Mouse (Mus musculus) small intestine, adult 2 months (tissue): ENCODE measurements around the gene Ank. TPM values are rescaled to one million over a fixed set of nuclear protein-coding genes. Genes with fewer than 3 reads are reported as not detected.

Source experiments
- H3K27ac ChIP-seq: fragments of 200-500 bp; 2 replicates; pipeline ENCODE4 v1.5.1; 2012; ENCODE audit warnings: low read depth, low read length, control low read depth, inconsistent platforms; ENCODE audit not compliant: insufficient read depth
- H3K27me3 ChIP-seq: fragments of 200-500 bp; 2 replicates; pipeline ENCODE4 v1.6.1; 2012; ENCODE audit warnings: mild to moderate bottlenecking, moderate library complexity, low read length, inconsistent platforms; ENCODE audit not compliant: control insufficient read depth, insufficient read depth
- H3K36me3 ChIP-seq: fragments of 200-500 bp; 2 replicates; pipeline ENCODE4 v1.6.1; 2012; ENCODE audit warnings: mild to moderate bottlenecking, low read length, control low read depth, inconsistent platforms; ENCODE audit not compliant: control insufficient read depth, insufficient read depth
- H3K4me1 ChIP-seq: fragments of 200-500 bp; 2 replicates; pipeline ENCODE4 v1.6.1; 2012; ENCODE audit warnings: low read length, inconsistent platforms, mixed read lengths; ENCODE audit not compliant: control insufficient read depth, insufficient read depth, insufficient read length
- H3K4me3 ChIP-seq: fragments of 200-500 bp; 2 replicates; pipeline ENCODE4 v1.5.1; 2012; ENCODE audit warnings: low read depth, mild to moderate bottlenecking, control low read depth, inconsistent platforms, low read length, moderate library complexity
- CTCF ChIP-seq: fragments of 200-500 bp; IDR thresholded peaks from 2 replicates; pipeline ENCODE4 v1.5.1; 2012; ENCODE audit warnings: low read depth, mild to moderate bottlenecking, control low read depth, inconsistent platforms, low read length, moderate library complexity, mixed read lengths; ENCODE audit not compliant: insufficient replicate concordance, insufficient read length; ENCODE audit errors: extremely low read depth
- POLR2A ChIP-seq: fragments of 200-500 bp; IDR thresholded peaks from 2 replicates; pipeline ENCODE4 v1.6.1; 2012; ENCODE audit warnings: low read depth, mild to moderate bottlenecking, control low read depth, inconsistent platforms, low read length, moderate library complexity
- WGBS: fragments of 180-500 bp; shearing (Covaris S2); methylation state at CpG from one replicate; pipeline ENCODE4 v1.1.7; 2018; 5-methylcytosine and 5-hydroxymethylcytosine counted together
- polyA plus RNA-seq: library from polyadenylated mRNA; depleted of rRNA; stranded (reverse); fragments of >200 nt; gene quantifications from 2 replicates; pipeline ENCODE4 v1.2.3, GENCODE M21; 2012

The Ank gene
- polyA plus RNA-seq, 1 experiment: 29.3 TPM

- H3K27ac ChIP-seq: no peak overlapping the region
- 46% methylated on average over 3 of the region's 3 CpGs for WGBS
These were observed 153.2 kb downstream of the Ank start for GRCm38 (mm10) chr15:27619683-27620082.

GRCm38 (mm10) chr15:27620475-27621185 lies 154.2 kb downstream of the Ank start:
- Histone ChIP-seq H3K27ac (no peak overlapping the region), H3K36me3 (peaks cover 35% of the 10 kb centered on the region), H3K27me3 (no peaks in the 10 kb centered on the region), H3K4me1 (peaks cover under 1% of the 10 kb centered on the region; the same call in 1 of the 2 replicates), H3K4me3 (no peak overlapping the region)
- no peak for TF ChIP-seq POLR2A
- no peak for TF ChIP-seq CTCF
- 79% methylated on average over 6 of the region's 6 CpGs for WGBS

More at GRCm38 (mm10) chr15:27619683-27620082, 153.2 kb downstream of the Ank start:
- H3K4me1 ChIP-seq: no peaks in the 10 kb centered on the region
- H3K36me3 ChIP-seq: peaks cover 40% of the 10 kb centered on the region
- TF ChIP-seq CTCF: no peak
- TF ChIP-seq POLR2A: no peak
- no peaks in the 10 kb centered on the region for H3K27me3 ChIP-seq
- H3K4me3 ChIP-seq: no peak overlapping the region

GRCm38 (mm10) chr15:27623286-27623685 lies 156.8 kb downstream of the Ank start:
- TF ChIP-seq CTCF: no peak
- TF ChIP-seq POLR2A: no peak
- Histone ChIP-seq H3K36me3 (peaks cover 26% of the 10 kb centered on the region), H3K4me3 (no peak overlapping the region), H3K4me1 (peaks cover 11% of the 10 kb centered on the region; the same call in 1 of the 2 replicates), H3K27ac (no peak overlapping the region), H3K27me3 (no peaks in the 10 kb centered on the region)
- 85% methylated on average over 6 of the region's 6 CpGs for WGBS

- Histone ChIP-seq H3K27me3 (no peaks in the 10 kb centered on the region), H3K36me3 (peaks cover 15% of the 10 kb centered on the region), H3K4me3 (peak overlapping the region; percentile 12; the same call in 1 of the 2 replicates), H3K27ac (peak overlapping the region; percentile 21; the same call in 1 of the 2 replicates), H3K4me1 (peaks cover 14% of the 10 kb centered on the region; the same call in 1 of the 2 replicates)
- no peak for TF ChIP-seq POLR2A
- no peak for TF ChIP-seq CTCF
- 78% methylated on average over 13 of the region's 13 CpGs for WGBS
These were observed 158.8 kb downstream of the Ank start for GRCm38 (mm10) chr15:27625014-27625889.

- WGBS: 74% methylated on average over 10 of the region's 10 CpGs
- Histone ChIP-seq H3K4me1 (peaks cover 15% of the 10 kb centered on the region; the same call in 1 of the 2 replicates), H3K27me3 (no peaks in the 10 kb centered on the region), H3K36me3 (peaks cover 13% of the 10 kb centered on the region), H3K27ac (0 out of 2 replicates have a peak overlapping the region, but pooled peaks have one; percentile 21), H3K4me3 (peak overlapping the region; percentile 12; the same call in 1 of the 2 replicates)
- no peak for TF ChIP-seq CTCF
These were observed 159.4 kb downstream of the Ank start for GRCm38 (mm10) chr15:27625890-27626255.

GRCm38 (mm10) chr15:27626314-27626713 lies 159.8 kb downstream of the Ank start:
- no peak overlapping the region for H3K4me3 ChIP-seq
- no peak for TF ChIP-seq POLR2A
- no peaks in the 10 kb centered on the region for H3K27me3 ChIP-seq
- peaks cover 18% of the 10 kb centered on the region; the same call in 1 of the 2 replicates for H3K4me1 ChIP-seq
- H3K36me3 ChIP-seq: peaks cover 13% of the 10 kb centered on the region
- 0 out of 2 replicates have a peak overlapping the region, but pooled peaks have one; percentile 21 for H3K27ac ChIP-seq
- WGBS: 40% methylated on average over 1 of the region's 1 CpGs

GRCm38 (mm10) chr15:27627794-27628193 lies 161.3 kb downstream of the Ank start:
- Histone ChIP-seq H3K4me3 (no peak overlapping the region), H3K27me3 (no peaks in the 10 kb centered on the region), H3K27ac (no peak overlapping the region), H3K4me1 (peaks cover 18% of the 10 kb centered on the region; the same call in 1 of the 2 replicates), H3K36me3 (peaks cover 10% of the 10 kb centered on the region)
- WGBS: 77% methylated on average over 9 of the region's 9 CpGs
- TF ChIP-seq CTCF (no peak), POLR2A (no peak)
